Mouse (Mus musculus) intestine, postnatal 0 days (tissue): ENCODE measurements around the gene Plxnb1. TPM values are rescaled to one million over a fixed set of nuclear protein-coding genes. Genes with fewer than 3 reads are reported as not detected.

Experiments used
- ATAC-seq: fragments of 200-750 bp; cut with Nextera tagmentation; 2 replicates; pipeline ENCODE4 v1.8.0; 2017; ENCODE audit warnings: mild to moderate bottlenecking, moderate TSS enrichment, moderate library complexity
- H3K27ac ChIP-seq: fragments of 300-500 bp; sonication (generic); 2 replicates; pipeline ENCODE4 v1.5.1; 2014; ENCODE audit warnings: mild to moderate bottlenecking, low read depth, low read length, moderate library complexity
- H3K27me3 ChIP-seq: fragments of 300-500 bp; sonication (generic); replicated peaks from 2 replicates; pipeline ENCODE4 v1.6.1; 2014; ENCODE audit warnings: low read length, mixed read lengths; ENCODE audit not compliant: control insufficient read depth, insufficient read depth
- H3K36me3 ChIP-seq: fragments of 300-500 bp; sonication (generic); 2 replicates; pipeline ENCODE4 v1.6.1; 2014; ENCODE audit warnings: mild to moderate bottlenecking, moderate library complexity; ENCODE audit not compliant: control insufficient read depth, insufficient read depth
- H3K4me1 ChIP-seq: fragments of 300-500 bp; sonication (generic); replicated peaks from 2 replicates; pipeline ENCODE4 v1.6.1; 2014; ENCODE audit warnings: antibody characterized with exemption, low read length, mixed read lengths; ENCODE audit not compliant: control insufficient read depth, insufficient read depth
- H3K4me2 ChIP-seq: fragments of 300-500 bp; sonication (generic); replicated peaks from 2 replicates; pipeline ENCODE4 v1.6.1; 2014; ENCODE audit warnings: low read depth, mild to moderate bottlenecking, moderate library complexity
- H3K4me3 ChIP-seq: fragments of 300-500 bp; sonication (generic); 2 replicates; pipeline ENCODE4 v1.5.1; 2014; ENCODE audit warnings: low read depth, low read length
- H3K9ac ChIP-seq: fragments of 300-500 bp; sonication (generic); 2 replicates; pipeline ENCODE4 v1.6.1; 2014; ENCODE audit warnings: mild to moderate bottlenecking, low read depth, low read length
- H3K9me3 ChIP-seq: fragments of 300-500 bp; sonication (generic); 2 replicates; pipeline ENCODE4 v1.6.1; 2016; ENCODE audit warnings: mixed run types; ENCODE audit not compliant: control insufficient read depth
- CTCF ChIP-seq: sonication (generic); IDR thresholded peaks from 2 replicates; pipeline ENCODE4 v1.5.1; 2016; ENCODE audit warnings: low read depth, mild to moderate bottlenecking, control low read depth, antibody characterized with exemption, moderate library complexity
- WGBS: fragments of 180-500 bp; shearing (Covaris S2); extraction: QIAGEN DNeasy Blood & Tissue Kit; methylation state at CpG from one replicate; pipeline ENCODE4 v1.1.7; 2014; 5-methylcytosine and 5-hydroxymethylcytosine counted together
- polyA plus RNA-seq: library from polyadenylated mRNA; unstranded; fragments of >200 nt; fragmentation: Nextera tagmentation; extraction: Ambion mirVana; gene quantifications from 2 replicates; pipeline ENCODE4 v1.2.1, GENCODE M21; 2015

Gene Plxnb1
- polyA plus RNA-seq, 1 experiment from 2014 or later, result 1.6 TPM

GRCm38 (mm10) chr9:109119571-109119970, 24.4 kb downstream of the Plxnb1 start:
- ATAC-seq, result no peak
- H3K9me3 ChIP-seq, result no peaks in the 10 kb centered on the region
- H3K4me2 ChIP-seq, result no peak overlapping the region
- H3K4me1 ChIP-seq, result no peaks in the 10 kb centered on the region
- H3K4me3 ChIP-seq, result no peak overlapping the region
- H3K27me3 ChIP-seq, result no peaks in the 10 kb centered on the region
- H3K9ac ChIP-seq, result no peak overlapping the region
- WGBS, result 65% methylated on average over 9 of the region's 9 CpGs
- no peak for TF ChIP-seq CTCF
- H3K36me3 ChIP-seq, result 0 out of 2 replicates have a peak, but pooled peaks cover 5% of the 10 kb centered on the region
- no peak overlapping the region for H3K27ac ChIP-seq

GRCm38 (mm10) chr9:109120956-109121355, 25.8 kb downstream of the Plxnb1 start:
- WGBS, result 92% methylated on average over 6 of the region's 6 CpGs
- no peak overlapping the region for H3K4me2 ChIP-seq
- no peaks in the 10 kb centered on the region for H3K36me3 ChIP-seq
- no peak overlapping the region for H3K27ac ChIP-seq
- no peak overlapping the region for H3K9ac ChIP-seq
- H3K27me3 ChIP-seq, result no peaks in the 10 kb centered on the region
- H3K9me3 ChIP-seq, result no peaks in the 10 kb centered on the region
- no peak for TF ChIP-seq CTCF
- no peak for ATAC-seq
- H3K4me1 ChIP-seq, result no peaks in the 10 kb centered on the region
- H3K4me3 ChIP-seq, result no peak overlapping the region

GRCm38 (mm10) chr9:109122553-109123085, 27.4 kb downstream of the Plxnb1 start:
- Histone ChIP-seq H3K9ac (no peak overlapping the region), H3K9me3 (no peaks in the 10 kb centered on the region), H3K4me1 (no peaks in the 10 kb centered on the region), H3K4me3 (no peak overlapping the region), H3K4me2 (no peak overlapping the region), H3K36me3 (no peaks in the 10 kb centered on the region), H3K27me3 (no peaks in the 10 kb centered on the region), H3K27ac (no peak overlapping the region)
- WGBS, result 45% methylated on average over 2 of the region's 2 CpGs
- peak; percentile 80 for TF ChIP-seq CTCF
- no peak for ATAC-seq

GRCm38 (mm10) chr9:109123266-109123665, 28.1 kb downstream of the Plxnb1 start:
- no peak for TF ChIP-seq CTCF
- 40% methylated on average over 6 of the region's 6 CpGs for WGBS
- Histone ChIP-seq H3K36me3 (no peaks in the 10 kb centered on the region), H3K4me1 (no peaks in the 10 kb centered on the region), H3K4me2 (no peak overlapping the region), H3K9me3 (no peaks in the 10 kb centered on the region), H3K9ac (no peak overlapping the region), H3K27ac (no peak overlapping the region), H3K27me3 (no peaks in the 10 kb centered on the region), H3K4me3 (no peak overlapping the region)
- ATAC-seq, result no peak

- Histone ChIP-seq H3K9ac (no peak overlapping the region), H3K27ac (no peak overlapping the region), H3K27me3 (no peaks in the 10 kb centered on the region), H3K9me3 (no peaks in the 10 kb centered on the region), H3K4me3 (no peak overlapping the region), H3K36me3 (no peaks in the 10 kb centered on the region), H3K4me2 (no peak overlapping the region), H3K4me1 (no peaks in the 10 kb centered on the region)
- ATAC-seq, result no peak
- WGBS, result 85% methylated on average over 3 of the region's 3 CpGs
- TF ChIP-seq CTCF, result no peak
Measured at GRCm38 (mm10) chr9:109124164-109124563, 29.0 kb downstream of the Plxnb1 start.

GRCm38 (mm10) chr9:109125043-109125442, 29.9 kb downstream of the Plxnb1 start:
- H3K27ac ChIP-seq, result no peak overlapping the region
- no peak overlapping the region for H3K9ac ChIP-seq
- no peak for ATAC-seq
- no peak overlapping the region for H3K4me2 ChIP-seq
- H3K36me3 ChIP-seq, result no peaks in the 10 kb centered on the region
- WGBS, result 56% methylated on average over 2 of the region's 2 CpGs
- H3K9me3 ChIP-seq, result no peaks in the 10 kb centered on the region
- no peaks in the 10 kb centered on the region for H3K27me3 ChIP-seq
- no peak overlapping the region for H3K4me3 ChIP-seq
- no peak for TF ChIP-seq CTCF
- no peaks in the 10 kb centered on the region for H3K4me1 ChIP-seq

- H3K36me3 ChIP-seq, result no peaks in the 10 kb centered on the region
- WGBS, result 60% methylated on average over 3 of the region's 3 CpGs
- TF ChIP-seq CTCF, result no peak
- no peak for ATAC-seq
- no peak overlapping the region for H3K4me2 ChIP-seq
- no peak overlapping the region for H3K27ac ChIP-seq
- H3K9ac ChIP-seq, result no peak overlapping the region
- H3K4me3 ChIP-seq, result no peak overlapping the region
- H3K4me1 ChIP-seq, result no peaks in the 10 kb centered on the region
- no peaks in the 10 kb centered on the region for H3K27me3 ChIP-seq
- H3K9me3 ChIP-seq, result no peaks in the 10 kb centered on the region
Measured at GRCm38 (mm10) chr9:109125481-109125880, 30.3 kb downstream of the Plxnb1 start.
